Mouse (Mus musculus): ENCODE measurements around the gene Ccdc126. TPM values are rescaled to one million over a fixed set of nuclear protein-coding genes. Genes with fewer than 3 reads are reported as not detected.
"Not testable (repeated sequence)": the region's sequence is repeated elsewhere in the genome, so short reads cannot be mapped to it uniquely, and the experiment has no call there.

Ccdc126 gene
- polyA plus RNA-seq (2017; shearing (Covaris generic)) = 10 to 100 TPM; 13.0 to 18.5 TPM

DNA sequence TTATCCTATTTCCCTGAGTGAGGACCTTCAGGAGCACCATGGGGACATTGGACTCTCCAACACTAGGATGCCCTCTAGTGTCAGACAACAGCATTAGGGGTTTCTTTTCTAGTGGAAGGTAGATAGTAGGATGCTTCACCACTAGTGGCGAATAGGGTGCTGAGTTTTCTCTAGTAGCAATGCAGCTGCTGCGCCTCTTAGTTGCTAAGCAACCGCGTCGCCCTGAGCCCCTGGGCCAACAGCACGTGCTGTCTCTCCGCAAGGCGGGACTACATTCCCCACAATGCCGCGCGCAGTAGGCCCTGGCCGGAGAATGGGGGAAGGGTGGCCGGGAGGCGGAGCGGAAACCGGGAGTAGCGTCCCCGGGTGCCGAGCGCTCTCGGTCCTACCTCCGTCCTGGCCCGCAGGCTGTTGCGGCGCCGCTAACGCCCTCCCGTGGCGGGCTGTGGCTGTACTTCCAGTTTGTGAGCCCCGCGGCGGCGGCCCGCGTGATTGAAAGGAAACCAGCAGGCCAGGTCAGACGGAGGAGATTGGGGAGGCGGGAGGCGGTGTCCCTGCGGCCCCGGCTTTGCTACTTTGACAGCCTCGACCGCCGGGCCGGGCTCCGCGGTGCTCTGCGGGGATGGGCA is at the start of gene Ccdc126:
Gene Ccdc126, plus strand, starts transcription at position 309 of the 629 bp plus-strand sequence.
- ATAC-seq = peak; percentile 97

DNA sequence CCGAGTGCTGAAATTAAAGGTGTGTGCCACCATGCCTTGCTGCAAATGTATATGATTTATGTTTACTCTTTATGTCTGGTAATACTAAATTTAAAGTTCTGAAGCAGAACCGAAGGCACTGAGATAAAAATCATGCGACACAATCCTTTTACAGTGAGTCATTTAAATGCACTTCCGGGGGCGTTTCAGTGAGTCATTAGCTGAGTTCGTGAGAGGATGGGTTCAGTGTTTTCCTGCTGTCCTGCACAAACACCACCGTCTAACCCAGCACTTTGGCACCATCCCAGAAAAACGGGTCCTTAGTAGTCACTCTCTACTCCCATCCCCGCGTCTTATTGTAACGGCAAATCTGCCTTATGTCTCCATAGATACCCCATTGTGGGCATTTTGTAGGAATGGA is 49.2 kb upstream of the Ccdc126 start:
- ATAC-seq = peak; percentile 32

DNA sequence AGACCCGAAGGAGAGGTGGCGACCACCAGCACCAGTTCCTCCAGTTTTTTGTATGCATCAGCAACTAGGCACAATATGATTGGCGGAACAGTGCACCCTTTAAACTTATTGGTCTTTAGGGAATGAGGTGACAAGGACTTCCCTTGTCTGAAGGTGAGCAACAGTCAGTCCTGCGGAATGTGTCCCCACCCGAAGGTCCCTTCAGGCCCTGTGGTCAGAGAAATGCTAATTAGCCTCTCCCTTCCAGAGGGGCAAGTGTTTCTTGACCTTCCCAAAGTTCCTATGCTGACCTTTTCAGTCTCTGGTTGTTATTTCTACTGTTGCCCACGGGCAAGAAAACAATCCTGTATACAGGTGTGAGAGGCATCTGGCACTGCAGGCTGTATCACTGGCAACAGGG is 47.3 kb upstream of the Ccdc126 start:
- no peak for ATAC-seq

DNA sequence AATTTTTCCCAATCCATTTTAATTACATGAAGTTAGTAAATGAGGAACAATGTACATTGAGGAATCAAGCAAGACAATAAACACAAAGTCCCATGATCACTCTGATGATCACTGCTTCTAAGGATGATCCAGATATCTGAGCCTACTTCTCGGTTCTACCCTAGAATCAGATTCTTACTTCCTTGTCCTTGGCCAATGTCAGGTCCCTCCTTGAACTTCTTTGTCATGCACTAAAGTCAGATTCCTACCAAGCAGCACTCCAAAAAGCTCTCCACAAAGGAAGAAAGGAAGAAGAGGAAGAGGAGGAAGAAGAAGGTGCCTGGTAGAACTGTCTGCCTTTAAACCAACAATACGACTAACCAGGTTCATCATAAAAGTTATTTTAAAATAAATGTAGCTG is 46.2 kb upstream of the Ccdc126 start:
- no peak for ATAC-seq

DNA sequence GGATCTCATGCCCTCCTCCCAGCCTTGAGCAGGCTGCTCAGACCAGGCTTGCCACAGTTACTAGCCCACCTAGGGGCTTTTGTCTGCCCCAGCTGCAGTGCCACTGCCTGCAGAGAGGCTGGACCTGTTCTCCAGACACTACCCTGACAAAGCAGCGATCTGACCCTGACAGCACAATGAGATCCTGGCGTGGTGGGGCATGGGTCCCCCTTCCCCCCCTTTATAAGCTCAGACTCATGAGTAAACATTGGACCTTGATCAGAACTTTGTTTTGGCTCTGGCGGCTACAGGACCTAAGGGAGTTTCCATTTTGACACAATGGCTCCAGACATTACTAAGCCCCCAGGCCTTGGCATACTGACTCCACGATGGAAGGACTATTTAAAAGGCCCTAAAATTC is 45.1 kb upstream of the Ccdc126 start:
- no peak for ATAC-seq

DNA sequence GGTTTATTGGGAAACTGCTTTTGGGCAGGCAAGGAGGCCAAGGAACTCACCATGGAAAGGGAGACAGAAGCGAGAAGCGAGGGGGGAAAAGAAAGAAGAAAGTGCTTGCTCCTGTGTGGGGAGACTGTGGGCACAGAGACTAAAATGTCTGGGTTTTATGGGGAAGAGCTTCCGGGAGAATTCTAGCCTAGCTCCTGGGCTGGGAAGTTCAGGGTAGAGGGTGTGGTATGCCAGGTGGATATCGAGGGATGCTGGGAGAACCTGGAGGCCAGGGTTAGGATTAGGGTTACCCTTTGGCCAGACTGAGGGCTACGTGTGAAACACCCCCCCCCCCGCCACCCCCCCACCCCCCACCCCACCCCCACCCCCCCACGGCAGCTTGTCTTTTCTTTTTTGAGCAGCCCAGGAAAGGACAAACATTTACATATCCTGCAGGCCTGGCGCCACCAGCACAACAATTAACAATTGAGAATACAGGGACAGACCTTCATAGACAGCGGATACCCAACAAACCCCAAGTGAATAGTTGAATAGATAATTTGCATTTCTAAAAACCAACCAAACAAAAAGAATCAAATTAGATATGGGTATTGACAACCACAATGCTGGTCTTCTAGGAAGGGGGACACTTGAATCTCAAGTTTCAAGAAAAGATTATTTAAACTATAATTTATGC is 44.5 kb upstream of the Ccdc126 start:
- no peak for ATAC-seq

DNA sequence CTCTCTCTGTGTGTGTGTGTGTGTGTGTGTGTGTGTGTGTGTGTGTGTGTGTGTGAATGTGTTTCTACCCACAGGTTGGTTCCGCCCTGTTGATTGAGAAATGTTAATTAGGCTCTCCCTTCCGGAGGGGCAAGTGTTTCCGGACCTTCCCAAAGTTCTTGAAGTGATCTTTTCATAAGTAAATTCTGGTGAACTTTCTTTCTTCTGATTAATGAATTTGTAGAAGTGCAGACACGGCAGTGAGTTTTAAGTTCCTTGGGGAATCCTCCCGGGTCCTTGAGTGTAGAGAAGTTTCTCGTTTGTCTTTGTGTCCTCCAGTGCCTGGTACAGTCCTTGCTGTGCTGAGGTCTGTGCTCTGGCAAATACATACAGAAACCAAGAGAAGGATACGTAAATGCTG is 43.8 kb upstream of the Ccdc126 start:
- ATAC-seq = no peak

DNA sequence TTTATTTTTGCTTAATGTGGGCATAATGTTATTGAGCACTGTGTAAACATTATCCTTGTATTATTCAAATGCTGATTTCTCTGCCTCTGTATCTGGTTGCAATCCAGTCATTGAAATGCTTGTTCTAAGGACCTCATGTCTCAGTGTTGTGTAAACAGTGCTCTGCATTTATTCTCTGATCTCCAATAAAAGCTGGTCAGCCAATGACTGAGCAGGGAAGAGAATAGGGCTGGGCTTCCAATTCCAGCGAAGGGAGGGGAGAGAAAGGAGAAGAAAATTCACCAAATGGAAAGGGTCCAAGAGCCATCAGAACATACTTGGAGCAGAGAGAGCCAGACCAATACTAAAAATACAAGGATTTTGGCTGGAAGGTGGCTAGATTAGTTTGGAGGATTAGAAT is 38.1 kb upstream of the Ccdc126 start:
- no peak for ATAC-seq

DNA sequence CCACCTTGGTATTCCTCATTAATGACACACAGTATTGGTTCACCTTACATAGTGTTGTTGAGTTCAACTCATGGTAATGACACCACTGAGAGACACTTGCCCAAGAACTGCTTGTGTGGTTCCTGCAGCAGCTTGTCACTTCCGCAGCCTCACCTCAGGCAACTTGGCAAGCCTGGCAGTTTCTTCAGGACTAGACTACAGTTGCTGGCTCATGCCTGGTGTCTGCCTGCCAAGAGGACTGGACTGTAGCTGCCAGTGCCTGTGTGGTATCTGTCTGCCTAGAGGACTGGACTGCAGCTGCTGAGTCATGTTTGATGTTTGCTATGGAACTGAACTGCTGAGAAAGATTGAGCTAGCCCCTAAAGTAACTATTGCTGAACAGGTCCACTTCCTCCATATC is 37.0 kb upstream of the Ccdc126 start:
- ATAC-seq = no peak

DNA sequence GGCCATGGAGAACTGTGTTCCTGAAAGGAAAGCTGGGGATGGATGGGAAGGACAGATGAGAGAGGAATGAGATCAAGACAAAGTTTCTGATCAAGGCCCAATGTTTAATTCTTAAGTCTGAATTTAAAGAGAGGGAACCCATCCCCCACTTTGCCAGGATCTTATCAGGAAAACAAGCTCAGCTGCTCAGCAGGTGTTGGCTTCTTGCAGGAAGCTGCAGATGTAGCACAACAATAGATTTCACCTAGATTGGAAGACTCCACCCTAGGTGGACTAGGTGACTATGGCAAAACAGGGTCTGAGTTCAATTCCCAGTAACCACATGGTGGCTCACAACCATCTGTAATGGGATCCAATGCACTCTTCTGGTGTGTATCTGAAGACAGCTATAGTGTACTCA is 20.8 kb upstream of the Ccdc126 start:
- ATAC-seq = no peak

DNA sequence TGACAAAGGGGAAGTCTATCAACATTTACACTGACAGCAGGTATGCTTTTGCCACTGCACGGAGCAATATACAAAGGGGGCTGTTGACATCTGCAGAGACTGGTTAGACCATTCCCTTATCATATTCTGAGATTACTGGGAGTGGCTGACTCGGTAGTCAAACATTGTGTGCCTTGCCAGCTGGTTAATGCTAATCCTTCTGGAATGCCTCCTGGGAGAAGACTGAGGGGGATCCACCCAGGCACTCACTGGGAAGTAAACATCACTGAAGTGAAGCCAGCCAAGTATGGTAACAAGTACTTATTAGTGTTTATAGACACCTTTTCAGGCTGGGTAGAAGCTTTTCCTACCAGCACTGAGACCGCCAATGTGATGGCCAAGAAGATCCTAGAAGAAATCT is 4.3 kb upstream of the Ccdc126 start:
- not testable (repeated sequence) for ATAC-seq

DNA sequence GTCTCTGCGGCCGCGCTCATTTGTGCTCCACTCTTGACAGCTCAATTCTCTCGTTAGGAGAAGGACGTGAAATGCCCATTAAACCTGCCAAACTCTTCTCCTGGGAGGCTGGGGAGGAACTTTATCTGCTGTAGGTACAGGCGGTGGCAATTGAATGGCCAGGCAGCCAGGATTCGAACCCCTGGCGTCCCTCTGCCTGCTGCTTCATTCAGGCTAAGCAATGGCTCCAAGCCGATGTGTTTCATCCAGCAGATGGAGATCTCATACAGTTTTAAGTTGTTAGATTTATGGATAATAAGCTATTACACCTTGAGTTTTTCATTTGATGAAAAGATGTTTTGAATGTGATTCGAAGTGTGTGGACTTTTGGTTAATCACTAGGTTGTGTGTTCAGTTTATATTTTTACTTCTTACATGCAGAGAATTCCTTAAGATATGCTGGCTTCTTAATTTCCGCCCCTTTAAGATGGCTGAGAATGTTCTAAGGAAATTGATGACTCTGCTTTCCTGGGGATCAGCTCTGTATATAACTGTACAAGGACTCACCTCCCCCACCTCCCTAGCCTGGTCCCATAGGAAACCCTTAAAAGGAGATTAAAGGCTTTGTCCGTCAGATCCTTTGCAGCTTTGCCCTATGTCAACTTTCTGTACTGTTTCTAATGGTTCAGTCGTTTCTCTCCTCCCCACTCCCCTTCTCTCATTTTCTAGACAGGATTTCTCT is 681 bp downstream of the Ccdc126 start:
- ATAC-seq = no peak

DNA sequence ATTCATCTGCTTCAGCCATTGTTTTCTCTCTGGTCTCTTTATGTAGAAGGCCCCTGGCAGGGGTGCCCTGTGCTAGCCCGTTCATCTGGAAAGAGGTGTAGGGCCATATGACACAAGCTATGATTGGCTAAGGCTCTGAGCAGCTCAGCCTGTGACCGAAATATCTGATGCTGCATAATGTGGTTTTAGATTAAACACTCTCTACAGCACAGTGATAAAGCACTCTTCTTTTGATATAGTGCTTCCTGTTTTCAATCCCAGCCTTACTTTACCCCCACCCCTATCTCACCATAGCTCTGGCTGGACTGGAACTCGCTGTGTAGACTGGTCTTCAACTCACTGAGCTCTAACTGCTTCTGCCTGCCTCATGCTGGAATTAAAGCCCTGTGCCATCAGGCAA is 2.3 kb downstream of the Ccdc126 start:
- ATAC-seq = peak; percentile 21

DNA sequence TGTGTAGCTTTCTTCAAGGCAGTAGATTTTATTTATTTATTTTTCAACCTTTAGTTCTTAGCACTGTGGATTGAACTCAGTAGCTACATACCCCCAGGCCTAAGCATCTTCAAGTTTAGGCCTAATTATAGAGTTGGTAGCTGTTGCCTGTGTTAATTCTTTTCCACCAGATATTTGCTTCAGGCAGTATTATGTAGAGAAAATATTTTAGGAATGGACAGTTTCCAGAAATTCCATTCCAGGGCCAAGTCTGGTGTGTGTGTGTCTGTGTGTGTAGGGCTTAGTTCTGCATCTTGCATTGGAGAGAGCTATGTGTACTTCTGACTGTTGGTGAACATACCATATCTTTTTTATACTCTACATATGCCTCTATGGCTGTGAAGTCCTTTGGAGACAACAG is 3.0 kb downstream of the Ccdc126 start:
- no peak for ATAC-seq

DNA sequence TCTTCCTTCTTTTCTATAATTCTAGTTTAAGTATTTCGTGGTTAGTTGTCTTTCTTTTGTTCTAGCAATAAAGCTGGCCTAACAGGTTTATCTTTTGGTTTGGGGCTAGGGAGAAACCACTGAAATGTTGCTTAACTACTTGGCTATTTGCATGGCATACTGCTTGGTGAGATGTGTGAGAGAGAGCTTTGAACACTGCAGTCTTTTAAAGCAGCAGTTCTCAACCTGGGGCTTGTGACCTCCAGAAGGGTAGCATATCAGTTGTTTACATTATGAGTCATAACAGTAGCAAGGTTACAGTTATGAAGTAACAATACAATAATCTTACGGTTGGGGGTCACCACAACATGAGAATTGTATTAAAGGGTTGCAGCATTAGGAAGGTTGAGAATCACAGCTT is 3.9 kb downstream of the Ccdc126 start:
- ATAC-seq = no peak

DNA sequence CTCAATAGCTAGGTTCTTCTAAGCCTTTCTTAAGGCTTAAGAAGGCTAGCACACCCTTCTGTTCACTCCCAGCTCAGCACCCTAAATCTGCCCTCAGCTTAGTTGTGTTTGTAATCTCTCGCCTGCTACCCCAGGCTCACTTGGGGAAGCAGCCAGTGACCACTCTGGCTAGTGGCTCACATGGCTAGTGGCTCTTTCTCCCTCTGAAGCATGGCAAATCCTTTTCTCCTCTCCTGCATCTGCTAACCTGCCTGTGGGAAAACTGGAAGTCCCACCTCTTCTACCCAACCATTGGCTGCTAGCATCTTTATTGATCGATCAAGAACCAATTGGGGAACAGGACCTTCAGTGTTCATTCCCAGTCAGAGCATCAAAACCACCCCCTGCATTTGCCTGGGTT is 5.5 kb downstream of the Ccdc126 start:
- no peak for ATAC-seq

DNA sequence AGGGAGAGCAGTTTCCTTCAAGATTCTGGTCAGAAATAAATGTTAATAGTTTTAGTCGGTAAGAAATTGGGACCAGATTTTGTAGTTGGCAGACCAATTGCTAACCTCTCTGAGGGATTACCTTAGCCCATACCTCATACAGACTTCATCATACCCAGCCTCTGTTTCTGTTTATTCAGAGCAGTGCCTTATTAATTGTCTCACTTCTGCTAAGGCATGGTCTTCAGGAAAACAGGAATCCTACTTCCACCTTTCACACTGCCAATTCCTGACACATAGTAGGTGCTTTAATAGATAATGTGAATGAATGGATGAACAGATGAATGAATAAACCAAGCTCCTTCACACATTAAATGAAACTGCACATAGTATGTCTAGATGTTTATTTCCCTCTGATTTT is 6.2 kb downstream of the Ccdc126 start:
- no peak for ATAC-seq

DNA sequence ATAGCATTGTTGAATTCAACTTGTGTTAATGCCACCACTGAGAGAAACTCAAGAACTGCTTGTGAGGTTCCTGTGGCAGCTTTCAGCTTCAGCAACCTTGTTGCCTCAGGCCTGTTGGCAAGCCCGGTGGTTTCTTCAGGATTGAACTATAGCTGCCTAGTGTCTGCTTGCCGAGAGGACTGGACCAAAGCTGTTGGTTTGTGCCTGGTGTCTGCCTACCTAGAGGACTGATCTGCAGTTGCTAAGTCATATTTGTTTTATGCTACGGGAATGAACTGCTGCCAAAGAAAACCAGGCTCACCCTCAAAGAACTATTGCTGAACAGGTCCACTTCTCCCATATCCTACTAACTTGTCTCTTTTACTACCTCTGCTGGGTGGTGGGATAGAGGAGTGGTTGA is 7.8 kb downstream of the Ccdc126 start:
- no peak for ATAC-seq

DNA sequence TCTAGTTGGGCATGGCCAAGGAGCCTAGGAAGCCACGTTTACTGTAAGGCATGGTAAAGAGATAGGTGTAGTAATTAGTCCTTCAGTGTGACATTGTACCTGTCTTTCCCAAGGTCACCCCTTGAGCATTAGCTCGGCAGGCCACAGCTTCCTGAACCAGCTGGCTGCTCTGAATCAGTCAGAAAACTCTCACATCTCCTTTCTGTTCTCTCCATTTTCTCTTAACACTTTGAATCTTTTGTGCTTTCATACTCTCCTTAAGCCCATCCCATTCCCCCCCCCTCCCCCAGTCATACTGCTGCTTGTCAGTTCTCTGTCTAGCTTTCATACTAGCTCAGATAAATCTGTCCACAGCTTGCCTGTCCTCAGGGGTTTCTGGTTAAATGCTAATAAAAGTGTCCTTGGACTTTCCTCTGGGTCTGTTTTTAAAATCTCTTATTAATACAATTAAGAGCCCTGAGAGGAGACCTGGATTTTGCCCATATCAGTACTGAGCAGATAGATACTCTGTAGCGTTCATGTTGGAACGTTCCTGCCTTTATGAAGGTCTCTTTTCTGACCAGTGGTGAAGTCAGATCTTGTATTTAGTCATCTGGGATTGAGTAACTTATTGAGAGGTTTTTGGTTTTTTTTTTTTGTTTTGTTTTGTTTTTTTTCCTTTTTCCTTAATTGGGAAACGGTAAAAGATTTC is 12.4 kb downstream of the Ccdc126 start:
- ATAC-seq = no peak

DNA sequence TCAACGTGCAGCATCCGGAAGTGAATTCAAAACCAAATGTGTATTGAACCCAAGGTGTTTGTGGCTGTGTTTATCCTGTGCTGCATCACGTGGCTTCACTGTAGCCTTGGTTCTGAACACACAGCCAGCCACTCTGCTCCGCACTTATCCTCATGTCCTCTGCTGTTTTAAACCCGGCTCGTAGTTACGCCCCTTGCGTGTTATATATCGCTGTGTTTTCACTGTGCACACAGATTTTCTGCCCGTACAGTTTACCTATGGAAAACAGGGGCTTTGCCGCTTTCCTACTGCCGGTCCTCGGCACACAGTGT is 12.9 kb downstream of the Ccdc126 start:
- ATAC-seq = no peak

DNA sequence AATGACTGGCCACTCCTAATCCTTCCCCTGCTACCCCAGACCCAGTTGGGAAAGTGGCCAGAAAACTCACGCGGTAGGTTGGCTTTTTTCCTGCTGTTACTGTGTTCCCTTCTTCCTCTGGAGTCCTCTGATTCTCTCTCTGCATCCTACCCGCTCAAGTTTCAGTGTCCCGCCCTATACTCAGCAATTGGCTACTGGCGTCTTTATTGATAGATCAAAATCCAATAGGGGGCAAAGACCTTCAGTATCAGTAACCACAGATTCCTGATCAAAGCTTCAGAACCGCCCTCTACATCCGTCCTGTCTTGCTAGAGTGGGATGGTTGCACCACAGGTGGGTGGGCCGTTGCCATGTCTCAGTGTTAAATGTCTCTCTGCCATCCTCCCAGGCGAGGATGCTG is 19.5 kb downstream of the Ccdc126 start:
- ATAC-seq = no peak

DNA sequence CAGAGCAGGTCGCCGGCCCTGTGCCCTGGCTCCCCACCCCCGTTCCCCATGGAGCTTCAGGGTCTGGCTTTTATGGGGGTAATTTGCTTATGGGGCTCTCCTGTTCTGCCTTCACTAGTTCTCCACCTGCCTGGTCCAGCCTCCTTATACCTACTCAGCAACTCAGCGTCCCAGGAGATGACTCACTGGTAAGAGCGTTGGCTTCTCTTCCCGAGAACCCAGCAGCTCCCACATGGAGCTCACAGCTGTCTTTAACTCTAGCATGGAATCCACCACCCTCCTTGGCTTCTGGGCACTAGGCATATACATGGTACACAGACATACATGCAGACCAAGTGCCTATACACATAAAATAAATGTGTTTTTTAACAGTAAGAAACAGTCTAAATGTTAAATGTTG is 20.1 kb downstream of the Ccdc126 start:
- ATAC-seq = no peak

DNA sequence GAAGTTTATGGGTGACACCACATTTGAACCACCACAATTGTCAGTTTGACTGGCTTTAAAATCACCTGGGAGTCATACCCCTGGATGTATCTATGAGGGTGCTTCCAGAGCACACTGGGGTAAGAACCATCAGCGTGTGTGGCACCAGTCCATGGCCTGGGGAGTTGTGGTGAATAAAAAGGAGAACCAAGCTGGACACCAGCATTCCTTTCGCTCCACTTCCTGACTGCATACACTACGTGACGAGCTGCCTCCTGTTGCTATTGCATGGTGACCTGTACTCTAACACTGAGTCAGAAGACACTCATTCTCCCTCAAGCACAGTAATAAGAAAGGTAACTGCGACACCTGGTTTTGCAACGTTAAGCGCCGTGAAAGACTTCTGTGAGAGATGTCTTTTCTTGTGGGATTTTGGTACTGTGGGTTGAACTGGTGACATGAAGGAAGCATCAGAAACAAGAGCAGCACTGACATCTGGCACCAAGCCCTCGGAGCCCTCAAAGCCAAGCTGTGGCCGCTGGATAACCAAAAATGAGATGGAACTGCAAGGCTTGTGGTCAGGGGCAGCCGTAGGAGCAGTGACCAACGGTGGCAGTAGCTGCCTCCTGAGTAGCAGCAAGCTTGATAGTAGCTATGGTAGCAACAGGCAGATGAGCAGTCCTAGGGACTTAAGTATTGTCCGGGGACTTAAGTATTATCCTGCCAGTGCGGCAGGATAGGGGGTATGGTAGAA is 24.8 kb downstream of the Ccdc126 start:
- ATAC-seq = no peak

Data from CD4-positive, CD25-positive, alpha-beta regulatory T cell, adult 4 months (primary cell).